Mouse (Mus musculus) kidney, postnatal 4 days (tissue): ENCODE measurements around the gene Sgpp2.

ENCODE experiments used
- DNase-seq, 2 experiments: peaks; one replicate each; pipeline ENCODE4 v3.0.0; 2021; ENCODE audit warnings: mixed read lengths in 2 of 2

Gene Sgpp2

GRCm38 (mm10) chr1:78452544-78452943 is 142.4 kb downstream of the Sgpp2 start:
- DNase-seq: no peak

- DNase-seq: no peak
Measured at GRCm38 (mm10) chr1:78453886-78454285, 143.7 kb downstream of the Sgpp2 start.

- DNase-seq: peak; percentile 55 to 66
Measured at GRCm38 (mm10) chr1:78454659-78455058, 144.5 kb downstream of the Sgpp2 start.
